Mouse (Mus musculus) intestine, embryonic 16.5 days (tissue): ENCODE measurements around the gene Pold4. TPM values are rescaled to one million over a fixed set of nuclear protein-coding genes. Genes with fewer than 3 reads are reported as not detected.

Experiments used
- ATAC-seq: fragments of 200-750 bp; cut with Nextera tagmentation; 2 replicates; pipeline ENCODE4 v1.8.0; 2017; ENCODE audit warnings: moderate TSS enrichment, moderate library complexity
- H3K27ac ChIP-seq: fragments of 300-500 bp; sonication (generic); 2 replicates; pipeline ENCODE4 v1.5.1; 2014; ENCODE audit warnings: mild to moderate bottlenecking, low read length
- H3K27me3 ChIP-seq: fragments of 300-500 bp; sonication (generic); replicated peaks from 2 replicates; pipeline ENCODE4 v1.6.1; 2014; ENCODE audit warnings: low read length, control low read depth, mixed read lengths; ENCODE audit not compliant: control insufficient read depth, insufficient read depth
- H3K36me3 ChIP-seq: fragments of 300-500 bp; sonication (generic); 2 replicates; pipeline ENCODE4 v1.6.1; 2014; ENCODE audit warnings: low read length, control low read depth; ENCODE audit not compliant: control insufficient read depth, insufficient read depth
- H3K4me1 ChIP-seq: fragments of 300-500 bp; sonication (generic); 2 replicates; pipeline ENCODE4 v1.6.1; 2014; ENCODE audit warnings: low read length, control low read depth, mixed read lengths; ENCODE audit not compliant: control insufficient read depth, insufficient read depth
- H3K4me2 ChIP-seq: fragments of 300-500 bp; sonication (generic); 2 replicates; pipeline ENCODE4 v1.6.1; 2014; ENCODE audit warnings: low read depth, low read length, control low read depth
- H3K4me3 ChIP-seq: fragments of 300-500 bp; sonication (generic); 2 replicates; pipeline ENCODE4 v1.5.1; 2014; ENCODE audit warnings: mild to moderate bottlenecking, low read length
- H3K9ac ChIP-seq: fragments of 300-500 bp; sonication (generic); 2 replicates; pipeline ENCODE4 v1.6.1; 2014; ENCODE audit warnings: low read depth, low read length
- H3K9me3 ChIP-seq: fragments of 300-500 bp; sonication (generic); 2 replicates; pipeline ENCODE4 v1.6.1; 2016; ENCODE audit warnings: low read length, control low read depth; ENCODE audit not compliant: control insufficient read depth
- WGBS: fragments of 180-500 bp; shearing (Covaris S2); extraction: QIAGEN DNeasy Blood & Tissue Kit; methylation state at CpG from one replicate; pipeline ENCODE4 v1.1.7; 2014; 5-methylcytosine and 5-hydroxymethylcytosine counted together
- polyA plus RNA-seq: library from polyadenylated mRNA; unstranded; fragments of >200 nt; fragmentation: Nextera tagmentation; extraction: Ambion mirVana; gene quantifications from 2 replicates; pipeline ENCODE4 v1.2.1, GENCODE M21; 2015

Pold4 gene
- polyA plus RNA-seq, 1 experiment from 2014 or later = 46.7 TPM

DNA sequence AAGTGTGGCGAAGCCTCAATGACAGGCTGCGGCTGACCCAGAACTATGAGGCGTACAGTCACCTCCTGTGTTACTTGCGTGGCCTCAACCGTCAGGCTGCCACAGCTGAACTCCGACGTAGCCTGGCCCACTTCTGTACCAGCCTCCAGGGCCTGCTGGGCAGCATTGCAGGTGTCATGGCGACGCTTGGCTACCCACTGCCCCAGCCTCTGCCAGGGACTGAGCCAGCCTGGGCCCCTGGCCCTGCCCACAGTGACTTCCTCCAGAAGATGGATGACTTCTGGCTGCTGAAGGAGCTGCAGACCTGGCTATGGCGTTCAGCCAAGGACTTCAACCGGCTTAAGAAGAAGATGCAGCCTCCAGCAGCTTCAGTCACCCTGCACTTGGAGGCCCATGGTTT is 9.5 kb upstream of the Pold4 start:
- H3K9ac ChIP-seq = peak overlapping the region; percentile 32
- H3K36me3 ChIP-seq = no peaks in the 10 kb centered on the region
- peak overlapping the region; percentile 54; the same call in 1 of the 2 replicates for H3K4me2 ChIP-seq
- peaks cover 56% of the 10 kb centered on the region for H3K4me1 ChIP-seq
- ATAC-seq = no peak
- peak overlapping the region; percentile 40; the same call in 1 of the 2 replicates for H3K27ac ChIP-seq
- no peak overlapping the region for H3K4me3 ChIP-seq
- H3K9me3 ChIP-seq = no peaks in the 10 kb centered on the region
- H3K27me3 ChIP-seq = no peaks in the 10 kb centered on the region
- 68% methylated on average over 11 of the region's 11 CpGs for WGBS

DNA sequence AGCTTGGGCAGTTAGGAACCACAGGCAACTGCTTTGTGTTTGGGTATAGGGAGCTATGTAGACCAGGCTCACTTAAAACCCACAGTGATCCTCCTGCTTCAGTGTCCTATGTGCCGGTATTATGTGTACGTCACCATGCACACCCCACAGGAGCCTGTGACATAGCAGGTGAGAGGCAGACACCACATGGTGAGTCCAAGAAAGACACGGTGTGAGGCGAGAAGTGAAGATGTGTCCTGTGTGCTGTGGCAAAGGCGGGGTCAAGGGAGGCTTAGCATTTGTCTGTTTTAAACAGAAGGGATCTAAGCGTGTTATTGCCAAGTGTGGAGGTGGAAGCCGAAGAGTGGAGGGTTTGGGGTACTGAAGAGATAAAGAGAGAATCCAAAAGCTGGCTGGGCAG is 4.9 kb upstream of the Pold4 start:
- no peaks in the 10 kb centered on the region for H3K9me3 ChIP-seq
- no peak overlapping the region for H3K4me3 ChIP-seq
- no peaks in the 10 kb centered on the region for H3K36me3 ChIP-seq
- peaks cover 40% of the 10 kb centered on the region for H3K4me1 ChIP-seq
- H3K27me3 ChIP-seq = no peaks in the 10 kb centered on the region
- no peak overlapping the region for H3K4me2 ChIP-seq
- WGBS = 87% methylated on average over 7 of the region's 7 CpGs
- H3K9ac ChIP-seq = no peak overlapping the region
- ATAC-seq = no peak
- H3K27ac ChIP-seq = no peak overlapping the region

DNA sequence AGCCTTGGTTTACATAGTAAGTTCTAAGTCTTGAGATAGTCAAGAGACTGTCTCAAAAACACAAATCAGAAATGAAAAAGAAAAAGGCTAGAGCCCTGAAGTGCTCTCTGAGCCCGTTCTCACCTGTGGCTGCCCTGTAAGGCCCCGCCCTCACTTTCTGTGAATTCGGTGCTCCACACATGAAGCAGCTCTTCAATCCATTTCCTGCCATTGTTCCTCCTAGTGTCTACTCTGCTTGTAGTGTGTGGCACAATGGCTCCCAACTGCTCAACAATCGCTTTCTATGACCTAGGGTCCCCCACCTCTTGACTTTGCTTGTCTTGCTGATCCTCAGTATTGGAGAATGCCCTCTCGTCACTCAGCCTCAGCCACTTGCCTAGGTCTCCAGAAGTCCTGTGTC is 4.3 kb upstream of the Pold4 start:
- 76% methylated on average over 5 of the region's 5 CpGs for WGBS
- H3K4me1 ChIP-seq = peaks cover 37% of the 10 kb centered on the region
- H3K27ac ChIP-seq = no peak overlapping the region

DNA sequence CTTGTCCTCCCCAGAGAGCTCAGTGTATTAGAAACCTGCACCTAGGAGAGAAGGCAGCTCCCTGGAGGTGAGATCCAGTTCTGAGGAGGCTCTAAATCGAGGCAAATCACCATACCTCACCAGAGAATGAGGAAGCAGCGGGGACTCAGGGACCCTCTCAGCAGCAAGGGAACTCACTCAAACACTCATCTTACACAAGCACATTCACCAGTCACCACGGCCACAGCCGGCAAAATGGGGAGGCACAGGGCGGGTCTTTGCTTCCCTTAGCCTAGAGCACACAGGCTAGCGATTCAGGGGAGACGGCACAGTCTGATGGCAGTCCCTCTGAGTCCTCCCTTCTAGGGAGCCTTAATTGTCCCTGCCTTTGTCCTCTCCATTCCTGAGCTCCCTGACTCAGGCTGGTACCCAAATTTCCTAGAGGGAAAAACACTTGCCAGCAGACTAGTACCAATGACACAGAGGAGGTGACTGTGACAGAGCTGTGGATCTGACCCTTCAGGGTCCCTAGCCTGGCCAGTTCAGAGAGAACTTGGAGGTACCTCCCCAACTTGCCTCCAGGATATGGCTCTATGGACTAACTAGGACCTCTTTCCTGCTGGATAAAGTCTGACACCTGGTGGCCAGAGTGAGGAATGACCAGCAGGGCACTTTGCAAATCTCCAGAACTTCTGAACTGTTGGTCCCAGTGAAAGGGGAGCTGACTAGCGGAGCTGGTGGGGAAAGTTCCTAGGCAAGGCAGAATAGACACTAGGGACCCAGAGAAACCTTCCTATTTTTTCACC is 3.6 kb upstream of the Pold4 start:
- Histone ChIP-seq H3K4me3 (no peak overlapping the region), H3K9ac (peak overlapping the region; percentile 35; the same call in 1 of the 2 replicates), H3K4me2 (no peak overlapping the region), H3K4me1 (peaks cover 33% of the 10 kb centered on the region), H3K36me3 (no peaks in the 10 kb centered on the region), H3K27me3 (no peaks in the 10 kb centered on the region), H3K27ac (no peak overlapping the region), H3K9me3 (no peaks in the 10 kb centered on the region)
- 21% methylated on average over 8 of the region's 8 CpGs for WGBS
- ATAC-seq = 0 out of 2 replicates have a peak, but pooled peaks have one; percentile 30

More for the DNA sequence above, 4.3 kb upstream of the Pold4 start:
- Histone ChIP-seq H3K36me3 (no peaks in the 10 kb centered on the region), H3K4me2 (no peak overlapping the region), H3K9ac (peak overlapping the region; percentile 35; the same call in 1 of the 2 replicates), H3K4me3 (no peak overlapping the region), H3K9me3 (no peaks in the 10 kb centered on the region), H3K27me3 (no peaks in the 10 kb centered on the region)
- ATAC-seq = no peak

GRCm38 (mm10) chr19:4228891-4229290 is 2.8 kb upstream of the Pold4 start:
- Histone ChIP-seq H3K4me2 (no peak overlapping the region), H3K9ac (no peak overlapping the region), H3K9me3 (no peaks in the 10 kb centered on the region), H3K36me3 (no peaks in the 10 kb centered on the region), H3K27me3 (no peaks in the 10 kb centered on the region), H3K27ac (no peak overlapping the region), H3K4me1 (peaks cover 32% of the 10 kb centered on the region), H3K4me3 (no peak overlapping the region)
- 49% methylated on average over 4 of the region's 4 CpGs for WGBS
- ATAC-seq = no peak

- Histone ChIP-seq H3K27ac (no peak overlapping the region), H3K4me1 (peaks cover 32% of the 10 kb centered on the region), H3K27me3 (no peaks in the 10 kb centered on the region), H3K4me2 (0 out of 2 replicates have a peak overlapping the region, but pooled peaks have one; percentile 10), H3K9me3 (no peaks in the 10 kb centered on the region), H3K36me3 (no peaks in the 10 kb centered on the region), H3K9ac (peak overlapping the region; percentile 46), H3K4me3 (no peak overlapping the region)
- 27% methylated on average over 9 of the region's 9 CpGs for WGBS
- peak; percentile 12; the same call in 1 of the 2 replicates for ATAC-seq
These were observed 2.1 kb upstream of the Pold4 start for GRCm38 (mm10) chr19:4229451-4230076.

DNA sequence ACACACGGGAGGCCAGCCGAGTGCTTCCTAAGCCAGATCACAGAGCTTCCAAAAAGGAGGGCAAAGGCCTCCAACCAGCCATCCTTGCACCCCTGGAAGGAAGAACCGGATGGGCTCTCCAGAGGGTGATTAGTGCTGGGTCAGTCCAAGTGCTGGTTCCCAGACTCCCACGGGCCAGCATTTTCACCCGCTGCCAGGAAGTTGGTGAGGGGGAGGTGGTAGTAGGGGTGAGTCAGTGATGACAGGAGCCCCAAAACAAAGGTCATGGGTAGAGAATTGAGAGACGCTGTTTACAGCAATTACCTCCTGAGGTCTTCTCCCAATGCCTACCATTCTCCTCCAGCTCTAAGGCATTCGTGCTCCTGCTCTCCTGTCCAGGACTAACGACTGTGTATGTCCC is 1.3 kb upstream of the Pold4 start:
- H3K27ac ChIP-seq = 0 out of 2 replicates have a peak overlapping the region, but pooled peaks have one; percentile 20

GRCm38 (mm10) chr19:4232186-4232572 is 480 bp downstream of the Pold4 start:
- Histone ChIP-seq H3K36me3 (no peaks in the 10 kb centered on the region), H3K9ac (peak overlapping the region; percentile 72), H3K4me1 (peaks cover 32% of the 10 kb centered on the region), H3K27me3 (no peaks in the 10 kb centered on the region), H3K27ac (peak overlapping the region; percentile 84), H3K9me3 (no peaks in the 10 kb centered on the region), H3K4me3 (peak overlapping the region; percentile 62), H3K4me2 (peak overlapping the region; percentile 80)
- ATAC-seq = peak; percentile 26
- WGBS = 16% methylated on average over 2 of the region's 2 CpGs

More for the DNA sequence above, 1.3 kb upstream of the Pold4 start:
- H3K9ac ChIP-seq = peak overlapping the region; percentile 46; the same call in 1 of the 2 replicates
- no peaks in the 10 kb centered on the region for H3K9me3 ChIP-seq
- no peaks in the 10 kb centered on the region for H3K36me3 ChIP-seq
- 67% methylated on average over 8 of the region's 8 CpGs for WGBS
- no peak overlapping the region for H3K4me3 ChIP-seq
- no peak for ATAC-seq
- no peaks in the 10 kb centered on the region for H3K27me3 ChIP-seq
- peaks cover 32% of the 10 kb centered on the region for H3K4me1 ChIP-seq
- no peak overlapping the region for H3K4me2 ChIP-seq

DNA sequence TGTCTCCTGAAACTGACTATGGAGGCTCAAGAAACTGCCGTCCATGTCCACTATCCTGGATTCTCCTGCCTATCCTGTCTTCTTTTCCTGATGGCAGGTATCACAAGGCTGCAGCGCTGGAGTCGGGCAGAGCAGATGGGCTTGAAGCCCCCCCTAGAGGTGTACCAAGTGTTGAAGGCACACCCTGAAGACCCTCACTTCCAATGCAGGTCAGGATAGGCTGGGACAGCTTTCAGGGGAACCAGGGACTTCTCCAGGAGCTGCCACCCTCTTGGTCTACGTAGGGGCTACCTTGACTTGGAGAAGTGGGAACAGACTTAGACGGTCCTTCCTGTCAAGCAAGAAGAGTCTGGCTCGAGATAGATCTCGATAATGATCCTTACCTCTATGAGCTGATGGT is 952 bp downstream of the Pold4 start:
- Histone ChIP-seq H3K4me1 (peaks cover 29% of the 10 kb centered on the region), H3K36me3 (no peaks in the 10 kb centered on the region), H3K4me3 (peak overlapping the region; percentile 62; the same call in 1 of the 2 replicates), H3K4me2 (peak overlapping the region; percentile 80), H3K27me3 (no peaks in the 10 kb centered on the region), H3K27ac (peak overlapping the region; percentile 84; the same call in 1 of the 2 replicates), H3K9me3 (0 out of 2 replicates have a peak, but pooled peaks cover 2% of the 10 kb centered on the region), H3K9ac (peak overlapping the region; percentile 72; the same call in 1 of the 2 replicates)
- ATAC-seq = no peak
- WGBS = 81% methylated on average over 7 of the region's 7 CpGs
